Mouse (Mus musculus): ENCODE measurements around the gene Wfdc8. TPM values are rescaled to one million over a fixed set of nuclear protein-coding genes. Genes with fewer than 3 reads are reported as not detected.
A peak's percentile ranks its signal among the peaks of the same experiment; 100 is the strongest.

Wfdc8 gene
- polyA plus RNA-seq, 1 experiment from 2014 or later: not detected

- no peak overlapping the region for H3K4me2 ChIP-seq (ENCODE audit: low read depth, low read length)
- H3K27me3 ChIP-seq (ENCODE audit: control insufficient read depth, insufficient read depth, low read length): no peaks in the 10 kb centered on the region
- no peak overlapping the region for H3K4me3 ChIP-seq (ENCODE audit: low read depth, low read length)
- 57% methylated on average over 5 of the region's 5 CpGs for WGBS
- H3K36me3 ChIP-seq (replicated peaks; ENCODE audit: control insufficient read depth, insufficient read depth, low read depth, low read length): no peaks in the 10 kb centered on the region
- DNase-seq (ENCODE audit: low spot score) (no peak), ATAC-seq (replicated peaks; ENCODE audit: insufficient number of reproducible peaks, low FRiP score, low TSS enrichment, low read depth) (no peak)
- no peaks in the 10 kb centered on the region for H3K9me3 ChIP-seq (replicated peaks; ENCODE audit: control insufficient read depth, low read length)
- no peaks in the 10 kb centered on the region for H3K4me1 ChIP-seq (ENCODE audit: control insufficient read depth, insufficient read depth, low read length)
- no peak overlapping the region for H3K9ac ChIP-seq (replicated peaks; ENCODE audit: low read length)
- H3K27ac ChIP-seq (replicated peaks; ENCODE audit: low read depth, low read length): no peak overlapping the region
These were observed 5.6 kb upstream of the Wfdc8 start for GRCm38 (mm10) chr2:164619050-164619449.

- no peak overlapping the region for H3K27ac ChIP-seq (replicated peaks; ENCODE audit: low read depth, low read length)
- ATAC-seq (replicated peaks; ENCODE audit: insufficient number of reproducible peaks, low FRiP score, low TSS enrichment, low read depth) (no peak), DNase-seq (ENCODE audit: low spot score) (no peak)
- no peaks in the 10 kb centered on the region for H3K9me3 ChIP-seq (replicated peaks; ENCODE audit: control insufficient read depth, low read length)
- H3K27me3 ChIP-seq (ENCODE audit: control insufficient read depth, insufficient read depth, low read length): no peaks in the 10 kb centered on the region
- H3K9ac ChIP-seq (replicated peaks; ENCODE audit: low read length): no peak overlapping the region
- WGBS: 88% methylated on average over 3 of the region's 3 CpGs
- H3K4me3 ChIP-seq (ENCODE audit: low read depth, low read length): no peak overlapping the region
- no peaks in the 10 kb centered on the region for H3K4me1 ChIP-seq (ENCODE audit: control insufficient read depth, insufficient read depth, low read length)
- no peaks in the 10 kb centered on the region for H3K36me3 ChIP-seq (replicated peaks; ENCODE audit: control insufficient read depth, insufficient read depth, low read depth, low read length)
- no peak overlapping the region for H3K4me2 ChIP-seq (ENCODE audit: low read depth, low read length)
These were observed 2.0 kb upstream of the Wfdc8 start for GRCm38 (mm10) chr2:164615386-164615785.

- H3K36me3 ChIP-seq (replicated peaks; ENCODE audit: control insufficient read depth, insufficient read depth, low read depth, low read length): no peaks in the 10 kb centered on the region
- 79% methylated on average over 6 of the region's 6 CpGs for WGBS
- H3K4me1 ChIP-seq (ENCODE audit: control insufficient read depth, insufficient read depth, low read length): no peaks in the 10 kb centered on the region
- no peak overlapping the region for H3K4me2 ChIP-seq (ENCODE audit: low read depth, low read length)
- H3K27me3 ChIP-seq (ENCODE audit: control insufficient read depth, insufficient read depth, low read length): no peaks in the 10 kb centered on the region
- ATAC-seq (replicated peaks; ENCODE audit: insufficient number of reproducible peaks, low FRiP score, low TSS enrichment, low read depth): no peak
- no peak overlapping the region for H3K27ac ChIP-seq (replicated peaks; ENCODE audit: low read depth, low read length)
- H3K4me3 ChIP-seq (ENCODE audit: low read depth, low read length): no peak overlapping the region
- H3K9ac ChIP-seq (replicated peaks; ENCODE audit: low read length): no peak overlapping the region
- H3K9me3 ChIP-seq (replicated peaks; ENCODE audit: control insufficient read depth, low read length): no peaks in the 10 kb centered on the region
- DNase-seq (ENCODE audit: low spot score): no peak
These were observed 4.6 kb downstream of the Wfdc8 start for GRCm38 (mm10) chr2:164608781-164609180.

GRCm38 (mm10) chr2:164604411-164604810, 9.0 kb downstream of the Wfdc8 start:
- WGBS: 90% methylated on average over 8 of the region's 8 CpGs

GRCm38 (mm10) chr2:164603482-164603881, 9.9 kb downstream of the Wfdc8 start:
- WGBS: 87% methylated on average over 3 of the region's 3 CpGs
- no peak overlapping the region for H3K27ac ChIP-seq (replicated peaks; ENCODE audit: low read depth, low read length)
- no peak overlapping the region for H3K4me3 ChIP-seq (ENCODE audit: low read depth, low read length)
- H3K4me2 ChIP-seq (ENCODE audit: low read depth, low read length): no peak overlapping the region
- no peaks in the 10 kb centered on the region for H3K9me3 ChIP-seq (replicated peaks; ENCODE audit: control insufficient read depth, low read length)
- H3K9ac ChIP-seq (replicated peaks; ENCODE audit: low read length): no peak overlapping the region
- DNase-seq (ENCODE audit: low spot score): no peak
- no peaks in the 10 kb centered on the region for H3K36me3 ChIP-seq (replicated peaks; ENCODE audit: control insufficient read depth, insufficient read depth, low read depth, low read length)
- ATAC-seq (replicated peaks; ENCODE audit: insufficient number of reproducible peaks, low FRiP score, low TSS enrichment, low read depth): no peak
- H3K27me3 ChIP-seq (ENCODE audit: control insufficient read depth, insufficient read depth, low read length): no peaks in the 10 kb centered on the region
- no peaks in the 10 kb centered on the region for H3K4me1 ChIP-seq (ENCODE audit: control insufficient read depth, insufficient read depth, low read length)

More at GRCm38 (mm10) chr2:164604411-164604810, 9.0 kb downstream of the Wfdc8 start:
- no peak for ATAC-seq (replicated peaks; ENCODE audit: insufficient number of reproducible peaks, low FRiP score, low TSS enrichment, low read depth)
- Histone ChIP-seq H3K4me2 (ENCODE audit: low read depth, low read length) (no peak overlapping the region), H3K4me3 (ENCODE audit: low read depth, low read length) (no peak overlapping the region), H3K9ac (replicated peaks; ENCODE audit: low read length) (no peak overlapping the region), H3K27ac (replicated peaks; ENCODE audit: low read depth, low read length) (no peak overlapping the region), H3K9me3 (replicated peaks; ENCODE audit: control insufficient read depth, low read length) (no peaks in the 10 kb centered on the region), H3K27me3 (ENCODE audit: control insufficient read depth, insufficient read depth, low read length) (no peaks in the 10 kb centered on the region), H3K36me3 (replicated peaks; ENCODE audit: control insufficient read depth, insufficient read depth, low read depth, low read length) (no peaks in the 10 kb centered on the region), H3K4me1 (ENCODE audit: control insufficient read depth, insufficient read depth, low read length) (no peaks in the 10 kb centered on the region)
- no peak for DNase-seq (ENCODE audit: low spot score)

- 64% methylated on average over 3 of the region's 3 CpGs for WGBS
- H3K4me3 ChIP-seq (ENCODE audit: low read depth, low read length): no peak overlapping the region
These were observed 13.2 kb downstream of the Wfdc8 start for GRCm38 (mm10) chr2:164600179-164600578.

GRCm38 (mm10) chr2:164593494-164593893, 19.9 kb downstream of the Wfdc8 start, which contains the start of gene Eppin:
Gene Eppin (minus strand): TSS chr2:164593594.
- no peaks in the 10 kb centered on the region for H3K27me3 ChIP-seq (ENCODE audit: control insufficient read depth, insufficient read depth, low read length)
- 77% methylated on average over 4 of the region's 4 CpGs for WGBS
- no peak within 1 kb of the TSS for H3K4me3 ChIP-seq (ENCODE audit: low read depth, low read length)
- DNase-seq (ENCODE audit: low spot score) (no peak), ATAC-seq (replicated peaks; ENCODE audit: insufficient number of reproducible peaks, low FRiP score, low TSS enrichment, low read depth) (no peak)
- no peak within 1 kb of the TSS for H3K27ac ChIP-seq (replicated peaks; ENCODE audit: low read depth, low read length)
- no peak within 1 kb of the TSS for H3K4me2 ChIP-seq (ENCODE audit: low read depth, low read length)
- no peaks in the 10 kb centered on the region for H3K4me1 ChIP-seq (ENCODE audit: control insufficient read depth, insufficient read depth, low read length)
- no peaks in the 10 kb centered on the region for H3K36me3 ChIP-seq (replicated peaks; ENCODE audit: control insufficient read depth, insufficient read depth, low read depth, low read length)
- H3K9ac ChIP-seq (replicated peaks; ENCODE audit: low read length): no peak within 1 kb of the TSS
- H3K9me3 ChIP-seq (replicated peaks; ENCODE audit: control insufficient read depth, low read length): no peaks in the 10 kb centered on the region

More at GRCm38 (mm10) chr2:164600179-164600578, 13.2 kb downstream of the Wfdc8 start:
- DNase-seq (ENCODE audit: low spot score): no peak
- no peak for ATAC-seq (replicated peaks; ENCODE audit: insufficient number of reproducible peaks, low FRiP score, low TSS enrichment, low read depth)
- H3K9ac ChIP-seq (replicated peaks; ENCODE audit: low read length): no peak overlapping the region
- H3K4me2 ChIP-seq (ENCODE audit: low read depth, low read length): no peak overlapping the region
- H3K9me3 ChIP-seq (replicated peaks; ENCODE audit: control insufficient read depth, low read length): no peaks in the 10 kb centered on the region
- H3K36me3 ChIP-seq (replicated peaks; ENCODE audit: control insufficient read depth, insufficient read depth, low read depth, low read length): no peaks in the 10 kb centered on the region
- H3K27ac ChIP-seq (replicated peaks; ENCODE audit: low read depth, low read length): no peak overlapping the region
- H3K27me3 ChIP-seq (ENCODE audit: control insufficient read depth, insufficient read depth, low read length): no peaks in the 10 kb centered on the region
- H3K4me1 ChIP-seq (ENCODE audit: control insufficient read depth, insufficient read depth, low read length): no peaks in the 10 kb centered on the region

GRCm38 (mm10) chr2:164592014-164592413, 21.4 kb downstream of the Wfdc8 start:
- no peaks in the 10 kb centered on the region for H3K4me1 ChIP-seq (ENCODE audit: control insufficient read depth, insufficient read depth, low read length)
- H3K9me3 ChIP-seq (replicated peaks; ENCODE audit: control insufficient read depth, low read length): no peaks in the 10 kb centered on the region
- no peak overlapping the region for H3K4me2 ChIP-seq (ENCODE audit: low read depth, low read length)
- H3K4me3 ChIP-seq (ENCODE audit: low read depth, low read length): no peak overlapping the region
- 0 out of 2 replicates have a peak overlapping the region, but pooled peaks have one; percentile 25 for H3K9ac ChIP-seq (replicated peaks; ENCODE audit: low read length)
- no peaks in the 10 kb centered on the region for H3K27me3 ChIP-seq (ENCODE audit: control insufficient read depth, insufficient read depth, low read length)
- ATAC-seq (replicated peaks; ENCODE audit: insufficient number of reproducible peaks, low FRiP score, low TSS enrichment, low read depth) (0 out of 2 replicates have a peak, but pooled peaks have one; percentile 44), DNase-seq (ENCODE audit: low spot score) (peak; percentile 81)
- no peaks in the 10 kb centered on the region for H3K36me3 ChIP-seq (replicated peaks; ENCODE audit: control insufficient read depth, insufficient read depth, low read depth, low read length)
- 5% methylated on average over 4 of the region's 4 CpGs for WGBS
- no peak overlapping the region for H3K27ac ChIP-seq (replicated peaks; ENCODE audit: low read depth, low read length)

Measured in embryonic facial prominence, embryonic 11.5 days (tissue).